Mouse (Mus musculus): ENCODE measurements around the gene Terb1. TPM values are rescaled to one million over a fixed set of nuclear protein-coding genes. Genes with fewer than 3 reads are reported as not detected.

The Terb1 gene
- polyA plus RNA-seq, 1 experiment from 2014 or later, result 0.34 TPM

DNA sequence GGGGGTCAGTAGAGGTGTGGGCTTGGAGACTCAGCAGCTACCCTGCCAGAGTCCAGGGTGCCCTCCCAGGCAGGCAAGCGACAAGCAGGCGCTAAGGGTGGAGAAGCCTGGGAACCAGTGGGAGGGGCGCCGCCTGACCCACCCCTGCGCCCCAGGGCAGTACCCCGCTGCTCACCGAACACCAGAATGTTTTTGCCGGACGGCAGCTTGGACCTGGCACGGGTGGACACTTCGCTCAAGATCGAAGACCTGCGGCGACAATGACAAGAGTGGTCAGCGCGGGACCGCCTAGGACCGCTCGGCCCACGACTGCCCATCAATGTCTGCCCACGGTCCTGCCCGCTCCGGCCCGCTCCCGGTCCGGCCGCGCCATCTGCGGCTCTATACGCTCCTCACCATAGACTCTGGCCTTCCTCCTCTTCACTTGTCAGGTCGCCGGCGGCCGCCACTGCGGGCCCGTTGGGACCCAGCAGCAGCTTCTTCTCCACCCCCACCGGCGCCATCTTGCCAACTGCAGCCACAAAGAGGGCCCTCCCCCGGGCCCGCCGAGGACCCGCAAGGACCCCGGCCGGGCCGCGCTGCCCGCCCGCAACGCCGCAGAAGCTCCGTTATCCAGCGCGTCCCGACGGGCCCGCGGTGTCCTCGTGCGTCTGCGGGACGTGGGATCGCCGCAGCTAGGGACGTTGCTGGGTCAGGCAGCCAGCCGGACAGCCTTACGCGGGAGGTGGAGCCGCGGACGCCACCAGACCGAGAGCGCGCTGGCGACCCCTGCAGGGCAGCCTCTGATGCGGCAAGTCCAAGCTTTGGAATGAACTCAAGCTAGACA lies 67.2 kb downstream of the Terb1 start, which contains the start of gene Dync1li2:
TSS of gene Dync1li2 (minus strand) at position 749 of the 826 bp plus-strand sequence.
- H3K9ac ChIP-seq (ENCODE audit: low read length), result peak within 1 kb of the TSS; percentile 95
- H3K4me1 ChIP-seq (replicated peaks; ENCODE audit: control insufficient read depth, insufficient read depth, low read length), result peaks cover 13% of the 10 kb centered on the region; the same call in 1 of the 2 replicates
- DNase-seq (ENCODE audit: low spot score) (peak; percentile 98), ATAC-seq (replicated peaks; ENCODE audit: low FRiP score, low TSS enrichment, low read depth) (peak; percentile 88)
- peak within 1 kb of the TSS; percentile 78 for H3K4me2 ChIP-seq (ENCODE audit: low read length)
- peak within 1 kb of the TSS; percentile 95 for H3K4me3 ChIP-seq (ENCODE audit: low read depth, low read length)
- under 1% methylated on average over 75 of the region's 75 CpGs for WGBS
- peaks cover 30% of the 10 kb centered on the region for H3K36me3 ChIP-seq (ENCODE audit: control insufficient read depth, insufficient read depth, low read length)
- no peaks in the 10 kb centered on the region for H3K27me3 ChIP-seq (replicated peaks; ENCODE audit: control insufficient read depth, insufficient read depth, low read length)
- peak within 1 kb of the TSS; percentile 90 for H3K27ac ChIP-seq (ENCODE audit: low read depth)
- H3K9me3 ChIP-seq (ENCODE audit: control insufficient read depth, low read length), result no peaks in the 10 kb centered on the region

GRCm38 (mm10) chr8:104441613-104442012 lies 68.1 kb downstream of the Terb1 start:
- Histone ChIP-seq H3K9ac (ENCODE audit: low read length) (peak overlapping the region; percentile 95), H3K4me2 (ENCODE audit: low read length) (peak overlapping the region; percentile 78), H3K4me1 (replicated peaks; ENCODE audit: control insufficient read depth, insufficient read depth, low read length) (peaks cover 14% of the 10 kb centered on the region), H3K27me3 (replicated peaks; ENCODE audit: control insufficient read depth, insufficient read depth, low read length) (no peaks in the 10 kb centered on the region), H3K36me3 (ENCODE audit: control insufficient read depth, insufficient read depth, low read length) (peaks cover 39% of the 10 kb centered on the region), H3K9me3 (ENCODE audit: control insufficient read depth, low read length) (no peaks in the 10 kb centered on the region), H3K27ac (ENCODE audit: low read depth) (no peak overlapping the region), H3K4me3 (ENCODE audit: low read depth, low read length) (peak overlapping the region; percentile 95)
- peak; percentile 48 for DNase-seq (ENCODE audit: low spot score)
- 58% methylated on average over 7 of the region's 7 CpGs for WGBS
- ATAC-seq (replicated peaks; ENCODE audit: low FRiP score, low TSS enrichment, low read depth), result no peak

DNA sequence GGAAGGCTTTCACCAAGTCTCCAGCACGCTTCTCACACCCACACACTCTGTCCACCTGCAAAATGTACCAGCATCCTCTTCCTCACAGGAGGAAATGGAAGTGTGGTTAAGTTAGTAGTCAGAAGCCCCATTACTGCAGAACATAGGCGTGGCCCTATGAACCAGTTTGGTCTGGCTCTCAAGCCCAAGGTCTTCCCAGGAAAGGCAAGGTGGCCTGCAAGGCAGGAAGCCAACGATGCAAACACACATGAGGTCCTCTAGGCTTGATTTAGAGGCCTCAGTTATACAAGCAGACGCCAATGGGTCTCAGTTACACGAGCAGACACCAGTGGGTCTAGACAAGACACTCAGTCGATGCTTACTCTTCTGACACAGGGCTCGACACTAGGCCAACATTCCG lies 70.2 kb downstream of the Terb1 start:
- Histone ChIP-seq H3K4me3 (ENCODE audit: low read depth, low read length) (no peak overlapping the region), H3K36me3 (ENCODE audit: control insufficient read depth, insufficient read depth, low read length) (peaks cover 60% of the 10 kb centered on the region), H3K4me2 (ENCODE audit: low read length) (no peak overlapping the region), H3K27me3 (replicated peaks; ENCODE audit: control insufficient read depth, insufficient read depth, low read length) (no peaks in the 10 kb centered on the region), H3K9me3 (ENCODE audit: control insufficient read depth, low read length) (no peaks in the 10 kb centered on the region), H3K27ac (ENCODE audit: low read depth) (no peak overlapping the region), H3K9ac (ENCODE audit: low read length) (no peak overlapping the region), H3K4me1 (replicated peaks; ENCODE audit: control insufficient read depth, insufficient read depth, low read length) (peaks cover 19% of the 10 kb centered on the region)
- WGBS, result 89% methylated on average over 8 of the region's 8 CpGs
- ATAC-seq (replicated peaks; ENCODE audit: low FRiP score, low TSS enrichment, low read depth) (no peak), DNase-seq (ENCODE audit: low spot score) (peak; percentile 39)

GRCm38 (mm10) chr8:104437494-104438135 lies 72.1 kb downstream of the Terb1 start:
- Histone ChIP-seq H3K9me3 (ENCODE audit: control insufficient read depth, low read length) (no peaks in the 10 kb centered on the region), H3K9ac (ENCODE audit: low read length) (no peak overlapping the region), H3K27ac (ENCODE audit: low read depth) (no peak overlapping the region), H3K4me3 (ENCODE audit: low read depth, low read length) (no peak overlapping the region), H3K4me1 (replicated peaks; ENCODE audit: control insufficient read depth, insufficient read depth, low read length) (peaks cover 19% of the 10 kb centered on the region), H3K4me2 (ENCODE audit: low read length) (no peak overlapping the region), H3K27me3 (replicated peaks; ENCODE audit: control insufficient read depth, insufficient read depth, low read length) (no peaks in the 10 kb centered on the region), H3K36me3 (ENCODE audit: control insufficient read depth, insufficient read depth, low read length) (peaks cover 76% of the 10 kb centered on the region)
- peak; percentile 10 for DNase-seq (ENCODE audit: low spot score)
- 86% methylated on average over 13 of the region's 13 CpGs for WGBS
- no peak for ATAC-seq (replicated peaks; ENCODE audit: low FRiP score, low TSS enrichment, low read depth)

DNA sequence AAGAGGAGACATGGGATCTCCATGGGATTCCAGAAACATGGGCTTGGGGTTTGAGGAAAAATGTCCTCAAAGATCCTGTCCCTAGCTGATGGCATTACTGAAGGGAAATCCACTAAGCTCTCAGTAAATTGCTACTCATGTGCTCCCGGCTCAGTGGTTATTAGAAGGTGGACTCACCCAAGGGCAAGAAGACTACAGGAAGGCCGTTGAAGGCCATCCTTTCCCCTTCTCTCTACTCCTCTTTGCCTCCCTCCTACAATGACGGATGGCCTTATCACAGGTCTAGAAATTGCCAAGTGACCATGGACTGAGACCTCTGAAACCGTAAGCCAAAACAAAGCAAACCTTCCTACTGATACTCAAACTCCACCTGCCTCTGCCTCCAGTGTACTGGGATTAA lies 73.1 kb downstream of the Terb1 start:
- H3K36me3 ChIP-seq (ENCODE audit: control insufficient read depth, insufficient read depth, low read length), result peaks cover 86% of the 10 kb centered on the region
- no peak overlapping the region for H3K9ac ChIP-seq (ENCODE audit: low read length)

GRCm38 (mm10) chr8:104436038-104436437 lies 73.7 kb downstream of the Terb1 start:
- H3K4me2 ChIP-seq (ENCODE audit: low read length), result no peak overlapping the region
- DNase-seq (ENCODE audit: low spot score), result peak; percentile 86
- H3K36me3 ChIP-seq (ENCODE audit: control insufficient read depth, insufficient read depth, low read length), result peaks cover 92% of the 10 kb centered on the region
- H3K9me3 ChIP-seq (ENCODE audit: control insufficient read depth, low read length), result no peaks in the 10 kb centered on the region
- peaks cover 11% of the 10 kb centered on the region for H3K4me1 ChIP-seq (replicated peaks; ENCODE audit: control insufficient read depth, insufficient read depth, low read length)
- peak overlapping the region; percentile 57; the same call in 1 of the 2 replicates for H3K27ac ChIP-seq (ENCODE audit: low read depth)
- no peaks in the 10 kb centered on the region for H3K27me3 ChIP-seq (replicated peaks; ENCODE audit: control insufficient read depth, insufficient read depth, low read length)
- H3K9ac ChIP-seq (ENCODE audit: low read length), result no peak overlapping the region
- WGBS, result 54% methylated on average over 12 of the region's 12 CpGs
- ATAC-seq (replicated peaks; ENCODE audit: low FRiP score, low TSS enrichment, low read depth), result peak; percentile 82
- H3K4me3 ChIP-seq (ENCODE audit: low read depth, low read length), result no peak overlapping the region

More for the DNA sequence above, 73.1 kb downstream of the Terb1 start:
- H3K4me1 ChIP-seq (replicated peaks; ENCODE audit: control insufficient read depth, insufficient read depth, low read length), result peaks cover 16% of the 10 kb centered on the region
- H3K9me3 ChIP-seq (ENCODE audit: control insufficient read depth, low read length), result no peaks in the 10 kb centered on the region
- peak overlapping the region; percentile 57; the same call in 1 of the 2 replicates for H3K27ac ChIP-seq (ENCODE audit: low read depth)
- no peak overlapping the region for H3K4me2 ChIP-seq (ENCODE audit: low read length)
- no peak overlapping the region for H3K4me3 ChIP-seq (ENCODE audit: low read depth, low read length)
- ATAC-seq (replicated peaks; ENCODE audit: low FRiP score, low TSS enrichment, low read depth) (no peak), DNase-seq (ENCODE audit: low spot score) (peak; percentile 36)
- no peaks in the 10 kb centered on the region for H3K27me3 ChIP-seq (replicated peaks; ENCODE audit: control insufficient read depth, insufficient read depth, low read length)
- WGBS, result 87% methylated on average over 4 of the region's 4 CpGs

- 90% methylated on average over 18 of the region's 18 CpGs for WGBS
- Histone ChIP-seq H3K27me3 (replicated peaks; ENCODE audit: control insufficient read depth, insufficient read depth, low read length) (no peaks in the 10 kb centered on the region), H3K9me3 (ENCODE audit: control insufficient read depth, low read length) (no peaks in the 10 kb centered on the region), H3K4me3 (ENCODE audit: low read depth, low read length) (no peak overlapping the region), H3K9ac (ENCODE audit: low read length) (no peak overlapping the region), H3K36me3 (ENCODE audit: control insufficient read depth, insufficient read depth, low read length) (peaks cover 95% of the 10 kb centered on the region), H3K4me2 (ENCODE audit: low read length) (no peak overlapping the region), H3K27ac (ENCODE audit: low read depth) (no peak overlapping the region), H3K4me1 (replicated peaks; ENCODE audit: control insufficient read depth, insufficient read depth, low read length) (peaks cover 6% of the 10 kb centered on the region)
- ATAC-seq (replicated peaks; ENCODE audit: low FRiP score, low TSS enrichment, low read depth) (no peak), DNase-seq (ENCODE audit: low spot score) (peak; percentile 49)
Observed at GRCm38 (mm10) chr8:104434826-104435354, 74.8 kb downstream of the Terb1 start.

GRCm38 (mm10) chr8:104434275-104434674 lies 75.4 kb downstream of the Terb1 start:
- Histone ChIP-seq H3K9ac (ENCODE audit: low read length) (no peak overlapping the region), H3K36me3 (ENCODE audit: control insufficient read depth, insufficient read depth, low read length) (peaks cover 95% of the 10 kb centered on the region), H3K4me1 (replicated peaks; ENCODE audit: control insufficient read depth, insufficient read depth, low read length) (peaks cover 6% of the 10 kb centered on the region), H3K4me3 (ENCODE audit: low read depth, low read length) (no peak overlapping the region), H3K27ac (ENCODE audit: low read depth) (no peak overlapping the region), H3K27me3 (replicated peaks; ENCODE audit: control insufficient read depth, insufficient read depth, low read length) (no peaks in the 10 kb centered on the region), H3K9me3 (ENCODE audit: control insufficient read depth, low read length) (no peaks in the 10 kb centered on the region), H3K4me2 (ENCODE audit: low read length) (no peak overlapping the region)
- DNase-seq (ENCODE audit: low spot score) (peak; percentile 46), ATAC-seq (replicated peaks; ENCODE audit: low FRiP score, low TSS enrichment, low read depth) (no peak)
- WGBS, result 84% methylated on average over 4 of the region's 4 CpGs

Data from intestine, embryonic 14.5 days (tissue).